Mouse (Mus musculus) mouse trophoblast stem cell (cell line): ENCODE results near the gene Prrc2b.

Experiments used
- in situ Hi-C, 2 experiments: fragments of 300-500 bp; cut with MseI, MboI; formaldehyde crosslinking; loops; 2 replicates in 1 of 2; 3 replicates in 1 of 2; pipeline ENCODE4 v1.15.1; 2025

Prrc2b gene

GRCm38 (mm10) chr2:32187019-32187551 is 36.2 kb downstream of the Prrc2b start:
- in situ Hi-C loops = no loop called here

DNA sequence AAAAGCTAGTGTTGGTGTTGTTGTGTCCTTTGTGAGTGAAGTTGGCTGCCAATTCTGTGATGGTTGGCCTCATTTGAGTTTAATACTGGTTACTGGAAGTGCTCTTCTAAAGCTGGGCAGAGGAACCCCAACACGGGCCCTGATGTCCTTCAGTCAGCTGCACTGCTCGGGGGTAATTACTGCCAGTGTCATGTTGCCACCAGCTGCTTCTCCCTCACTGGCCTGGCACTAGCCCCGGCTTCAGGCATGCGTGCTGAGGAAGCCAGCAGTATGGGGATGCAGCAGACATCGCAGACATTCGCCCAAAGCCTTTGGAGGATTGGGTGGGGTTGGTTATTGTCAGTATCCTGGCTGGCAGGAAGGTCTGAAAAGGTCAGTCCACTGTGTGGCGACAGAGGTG is 36.8 kb downstream of the Prrc2b start:
- in situ Hi-C loops = no loop called here

DNA sequence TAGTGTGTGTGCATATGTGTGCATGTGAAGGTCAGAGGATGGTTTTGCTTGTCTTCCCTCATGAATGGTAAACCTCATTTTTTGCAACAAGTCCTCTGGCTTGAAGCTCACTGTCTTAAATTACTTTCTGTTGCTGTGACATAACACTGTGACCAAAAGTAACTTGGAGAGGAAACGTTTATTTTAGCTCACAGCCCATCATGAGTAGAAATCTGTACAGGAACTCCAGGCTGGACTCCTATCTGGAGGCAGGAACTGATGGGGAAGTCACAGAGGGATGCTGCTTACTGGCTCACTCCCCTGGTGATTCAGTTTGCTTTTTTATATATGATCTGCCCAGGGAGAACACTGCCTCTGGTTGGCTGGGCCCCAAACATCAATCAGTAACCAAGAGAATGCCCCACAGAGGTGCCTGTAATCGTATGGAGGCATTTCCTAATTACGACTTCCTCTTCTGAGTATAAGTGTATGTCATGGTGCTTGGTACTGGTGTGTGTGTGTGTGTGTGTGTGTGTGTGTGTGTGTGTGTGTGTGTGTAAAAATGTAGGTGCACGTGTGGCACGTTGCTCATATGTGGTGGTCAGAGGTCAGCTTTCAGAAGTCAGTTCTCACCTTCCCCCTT is 38.3 kb downstream of the Prrc2b start:
- in situ Hi-C loops = no loop called here

DNA sequence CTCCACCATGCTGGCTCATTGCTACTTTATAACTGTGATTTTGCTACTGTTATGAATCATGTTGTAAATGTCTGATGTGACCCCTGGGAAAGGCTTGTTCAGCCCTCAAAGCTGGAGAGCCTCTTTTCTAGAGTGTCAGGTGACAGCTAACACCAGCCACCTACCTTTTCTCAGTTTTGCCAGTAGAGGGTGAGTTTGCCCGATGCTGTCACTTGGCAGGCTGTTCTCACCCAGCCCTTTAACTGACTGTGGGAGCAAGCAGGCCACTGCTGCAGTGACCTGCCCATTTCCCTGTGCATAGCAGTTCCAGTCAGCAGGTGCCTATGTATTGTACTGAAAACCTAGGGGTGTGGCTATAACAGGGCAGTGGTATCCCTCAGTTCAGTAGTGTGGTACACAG is 39.7 kb downstream of the Prrc2b start:
- in situ Hi-C loops = no loop called here

DNA sequence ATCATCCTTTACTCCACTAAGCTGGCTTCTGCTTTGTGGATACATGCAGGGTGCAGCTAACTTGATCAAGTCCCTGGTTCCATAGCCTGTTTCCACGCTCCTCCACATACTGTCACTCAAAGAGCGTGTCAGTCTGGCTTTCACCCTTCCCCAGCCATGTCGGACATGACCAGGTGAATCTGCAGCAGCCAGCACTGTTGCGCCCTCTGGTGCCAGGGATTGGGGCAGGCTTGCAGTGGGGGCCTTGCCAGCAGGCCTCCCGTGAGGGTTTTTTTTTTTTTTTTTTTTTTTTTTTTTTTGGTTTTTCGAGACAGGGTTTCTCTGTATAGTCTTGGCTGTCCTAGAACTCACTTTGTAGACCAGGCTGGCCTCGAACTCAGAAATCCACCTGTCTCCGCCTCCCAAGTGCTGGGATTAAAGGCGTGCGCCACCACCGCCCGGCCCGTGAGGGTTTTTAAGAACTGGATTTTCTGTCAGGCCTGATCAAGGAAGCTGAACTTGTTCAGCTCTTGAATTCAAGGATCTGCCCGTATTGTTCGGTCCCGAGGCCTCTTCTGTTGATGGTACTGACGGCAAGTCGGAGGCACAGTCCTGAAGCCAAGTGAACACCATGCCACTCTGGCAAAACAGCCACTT is 41.1 kb downstream of the Prrc2b start:
- in situ Hi-C loops = no loop called here

- in situ Hi-C loops = no loop called here
These were observed 48.1 kb downstream of the Prrc2b start for GRCm38 (mm10) chr2:32198977-32199376.

DNA sequence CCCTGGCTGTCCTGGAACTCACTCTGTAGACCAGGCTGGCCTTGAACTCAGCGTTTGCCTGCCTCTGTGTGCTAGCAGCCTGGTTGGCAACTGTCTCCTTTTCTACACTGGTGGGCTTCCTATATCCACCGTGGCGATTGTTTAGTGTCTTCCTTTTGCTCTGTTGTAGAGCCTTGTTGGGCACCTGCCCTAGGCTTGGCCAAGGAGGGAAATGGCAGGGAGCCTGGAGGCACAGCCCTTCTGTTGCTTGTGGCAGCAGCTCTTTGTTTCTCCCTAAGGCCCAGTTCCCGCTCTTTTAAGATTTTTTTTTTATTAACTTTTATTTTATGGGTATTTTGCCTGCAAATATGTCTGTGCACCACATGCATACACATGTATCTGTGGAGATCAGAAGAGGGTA is 49.2 kb downstream of the Prrc2b start:
- in situ Hi-C loops = no loop called here

- in situ Hi-C loops = no loop called here
These were observed 49.8 kb downstream of the Prrc2b start for GRCm38 (mm10) chr2:32200712-32201111.

DNA sequence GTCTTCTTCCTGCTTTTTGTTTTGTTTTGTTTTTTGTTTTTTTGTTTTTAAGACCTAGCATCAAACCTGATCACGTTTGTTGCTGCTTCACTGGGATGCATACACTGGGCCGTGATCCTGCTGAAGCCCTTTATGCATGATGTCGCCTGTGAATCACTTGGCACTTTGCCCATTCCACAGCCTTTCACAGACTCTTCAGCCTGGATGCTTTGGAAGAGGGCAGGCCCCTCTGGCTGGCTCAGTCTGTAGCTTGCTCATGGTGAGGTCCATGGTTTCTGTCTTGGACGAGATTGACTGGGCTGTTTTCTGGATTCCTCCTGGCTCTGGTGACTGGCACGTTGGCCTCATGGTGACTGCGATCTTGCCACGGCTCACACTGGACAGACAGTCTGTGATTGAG is 50.6 kb downstream of the Prrc2b start:
- in situ Hi-C loops = no loop called here

DNA sequence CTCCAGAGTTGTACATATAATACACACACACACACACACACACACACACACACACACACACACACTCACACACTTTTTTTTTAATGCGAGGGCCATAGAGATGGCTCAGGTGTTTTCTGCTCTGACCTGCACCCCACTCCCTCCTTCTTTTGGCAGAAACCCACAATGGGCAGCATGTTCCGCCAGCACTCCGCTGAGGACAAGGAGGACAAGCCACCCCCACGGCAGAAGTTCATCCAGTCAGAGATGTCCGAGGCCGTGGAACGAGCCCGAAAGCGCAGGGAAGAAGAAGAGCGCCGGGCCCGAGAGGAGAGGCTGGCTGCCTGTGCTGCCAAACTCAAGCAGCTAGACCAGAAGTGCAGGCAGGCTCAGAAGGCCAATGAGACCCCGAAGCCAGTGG is 53.0 kb downstream of the Prrc2b start:
- in situ Hi-C loops = no loop called here

DNA sequence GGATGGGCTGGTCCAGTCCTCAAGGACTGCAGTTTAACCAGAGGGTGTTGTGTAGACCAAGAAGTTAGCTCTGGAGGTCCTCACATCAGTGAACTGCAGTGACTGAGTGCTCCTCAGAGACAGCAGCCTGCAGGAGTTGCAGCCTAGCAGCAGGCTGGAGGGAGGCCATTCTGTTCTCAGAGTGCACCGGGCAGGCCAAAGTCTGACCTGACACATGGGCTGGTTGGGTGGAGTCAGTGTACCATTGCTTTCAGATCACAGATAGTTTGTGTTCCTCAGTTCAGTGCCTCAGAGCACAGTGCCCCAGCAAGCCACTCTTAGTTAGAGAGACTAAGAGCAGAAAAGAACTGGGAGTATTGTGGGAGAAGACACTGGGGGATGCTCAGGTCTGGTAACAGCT is 56.8 kb downstream of the Prrc2b start:
- in situ Hi-C loops = no loop called here

GRCm38 (mm10) chr2:32211689-32212088 is 60.8 kb downstream of the Prrc2b start:
- in situ Hi-C loops = no loop called here

GRCm38 (mm10) chr2:32213000-32213399 is 62.1 kb downstream of the Prrc2b start:
- in situ Hi-C loops = no loop called here

- in situ Hi-C loops = no loop called here
These were observed 64.7 kb downstream of the Prrc2b start for GRCm38 (mm10) chr2:32215576-32215975.

GRCm38 (mm10) chr2:32216506-32216905 is 65.6 kb downstream of the Prrc2b start:
- in situ Hi-C loops = no loop called here

- in situ Hi-C loops = no loop called here
These were observed 66.8 kb downstream of the Prrc2b start for GRCm38 (mm10) chr2:32217656-32218055.

- in situ Hi-C loops = no loop called here
These were observed 67.2 kb downstream of the Prrc2b start for GRCm38 (mm10) chr2:32218113-32218512.

DNA sequence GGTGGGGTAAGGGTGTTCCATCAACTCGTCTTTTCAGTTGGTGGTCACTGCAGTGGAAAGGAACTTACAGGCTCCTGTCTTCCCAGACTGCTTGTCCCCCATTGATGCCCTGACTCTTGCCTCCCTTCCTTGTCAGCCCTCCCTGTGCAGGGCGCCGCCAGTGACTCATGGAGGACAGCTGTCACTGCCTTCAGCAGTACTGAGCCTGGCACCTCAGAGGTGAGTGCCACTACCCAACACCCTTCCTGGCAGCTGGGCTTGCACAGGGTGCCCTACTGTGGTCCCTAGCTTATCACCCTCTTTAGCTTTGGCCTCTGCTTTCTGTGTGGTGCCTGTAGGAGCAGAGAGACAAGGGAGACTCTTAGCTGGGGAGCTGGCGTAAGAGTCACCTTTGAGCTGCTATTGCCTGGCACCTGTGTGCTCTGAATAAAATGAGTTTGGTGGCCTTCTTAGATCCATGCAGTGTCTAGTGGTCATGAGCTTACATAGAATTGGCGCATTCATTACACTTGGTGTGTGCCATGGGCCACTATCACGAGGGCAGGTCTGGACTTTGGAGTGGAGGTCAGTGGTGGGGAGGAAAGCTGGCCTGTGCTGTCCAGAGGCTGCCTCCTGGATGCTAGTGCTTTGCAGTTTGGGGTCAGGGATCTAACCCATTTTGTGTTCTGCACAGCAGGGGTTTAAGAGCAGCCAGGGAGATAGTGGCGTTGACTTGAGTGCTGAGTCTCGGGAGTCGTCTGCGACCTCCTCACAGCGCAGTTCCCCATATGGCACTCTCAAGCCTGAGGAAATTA is 67.9 kb downstream of the Prrc2b start:
- in situ Hi-C loops = no loop called here

DNA sequence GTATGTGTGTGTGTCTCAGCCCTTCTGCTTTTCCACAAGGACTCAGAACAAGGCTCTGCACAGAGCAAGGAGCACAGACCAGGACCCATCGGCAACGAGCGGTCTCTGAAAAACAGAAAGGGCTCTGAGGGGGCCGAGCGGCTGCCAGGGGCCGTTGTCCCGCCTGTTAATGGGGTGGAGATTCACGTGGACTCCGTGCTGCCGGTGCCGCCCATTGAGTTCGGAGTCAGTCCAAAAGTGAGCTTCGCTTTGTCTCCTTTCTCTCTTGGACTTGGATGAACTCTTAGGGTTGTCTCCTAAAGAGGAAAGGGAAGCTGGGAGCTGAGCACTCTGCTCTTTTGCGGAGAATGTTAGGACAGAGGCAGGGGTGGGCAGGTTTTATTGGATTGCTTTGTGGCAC is 68.6 kb downstream of the Prrc2b start:
- in situ Hi-C loops = no loop called here

DNA sequence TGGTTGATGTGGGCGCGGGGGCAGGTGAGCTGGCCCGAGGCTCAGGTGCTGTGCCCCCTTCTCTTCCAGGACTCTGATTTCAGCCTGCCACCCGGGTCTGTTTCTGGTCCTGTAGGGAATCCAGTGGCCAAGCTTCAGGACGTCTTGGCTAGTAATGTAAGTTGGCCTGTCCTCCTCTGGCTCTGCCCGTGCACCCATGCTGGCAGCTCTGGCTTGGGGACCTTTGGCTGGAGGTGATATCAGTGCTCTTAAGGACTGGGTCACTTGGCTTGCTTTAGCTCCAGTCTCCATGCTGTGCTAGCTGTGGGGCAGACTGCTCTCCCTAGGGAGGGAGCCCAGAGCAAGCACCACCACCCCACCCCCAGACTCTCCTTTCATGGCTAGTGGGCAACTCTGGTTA is 69.1 kb downstream of the Prrc2b start:
- in situ Hi-C loops = no loop called here

DNA sequence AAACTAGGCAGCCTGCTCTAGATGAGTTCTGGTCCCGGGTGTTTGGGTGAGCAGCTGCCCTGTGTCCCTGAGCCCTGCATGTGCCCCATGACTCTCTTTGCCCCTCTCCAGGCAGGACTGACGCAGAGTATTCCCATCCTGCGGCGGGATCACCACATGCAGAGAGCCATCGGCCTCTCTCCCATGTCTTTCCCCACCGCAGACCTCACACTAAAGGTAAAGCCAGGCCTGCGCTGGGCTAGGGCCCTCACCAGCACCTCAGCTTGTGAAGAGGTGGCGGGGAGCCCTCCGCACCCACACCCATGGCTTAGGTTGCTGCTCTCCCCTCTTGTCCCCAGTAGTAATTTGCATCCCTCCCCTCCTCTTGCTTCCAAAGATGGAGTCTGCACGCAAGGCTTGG is 70.1 kb downstream of the Prrc2b start:
- in situ Hi-C loops = no loop called here

DNA sequence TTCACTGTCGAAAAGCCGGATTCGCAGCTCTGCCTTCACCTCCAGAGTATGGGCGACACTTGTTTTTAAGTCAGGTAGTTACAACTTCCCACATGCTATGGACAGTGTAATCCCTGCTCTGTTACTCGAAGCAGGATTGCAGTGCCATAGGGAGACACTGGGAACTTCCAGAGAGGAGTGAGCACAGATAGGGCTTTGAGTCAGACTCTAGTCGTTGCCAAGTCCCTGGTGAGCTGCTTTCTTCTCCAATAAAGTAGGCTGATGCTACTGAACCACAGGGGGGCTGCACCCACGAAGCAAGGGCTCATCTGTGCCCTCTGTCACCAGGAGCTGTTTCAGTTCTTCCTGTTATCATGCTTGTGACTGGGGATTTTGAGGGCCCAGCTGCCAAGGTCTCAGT is 70.7 kb downstream of the Prrc2b start:
- in situ Hi-C loops = no loop called here

DNA sequence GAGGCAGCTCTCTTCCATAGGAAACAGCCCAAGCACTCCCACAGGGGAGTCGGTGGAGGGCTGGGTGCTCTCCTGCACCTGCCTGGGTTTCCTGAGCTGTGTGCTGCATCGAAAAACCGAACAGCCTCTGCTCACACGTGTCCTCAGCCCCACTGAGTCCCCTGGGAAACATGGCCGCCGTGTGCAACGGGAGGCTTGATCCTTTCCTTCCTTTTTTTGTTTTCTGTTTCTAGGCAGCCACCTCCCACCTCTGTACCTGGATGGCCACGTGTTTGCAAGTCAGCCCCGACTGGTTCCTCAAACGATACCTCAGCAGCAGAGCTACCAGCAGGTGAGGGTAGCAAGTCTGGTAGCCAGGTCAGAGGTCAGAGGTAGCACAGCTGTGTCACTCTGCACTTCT is 71.2 kb downstream of the Prrc2b start:
- in situ Hi-C loops = no loop called here
